Mouse (Mus musculus): Measurements from ENCODE around the gene Uba3.

DNA sequence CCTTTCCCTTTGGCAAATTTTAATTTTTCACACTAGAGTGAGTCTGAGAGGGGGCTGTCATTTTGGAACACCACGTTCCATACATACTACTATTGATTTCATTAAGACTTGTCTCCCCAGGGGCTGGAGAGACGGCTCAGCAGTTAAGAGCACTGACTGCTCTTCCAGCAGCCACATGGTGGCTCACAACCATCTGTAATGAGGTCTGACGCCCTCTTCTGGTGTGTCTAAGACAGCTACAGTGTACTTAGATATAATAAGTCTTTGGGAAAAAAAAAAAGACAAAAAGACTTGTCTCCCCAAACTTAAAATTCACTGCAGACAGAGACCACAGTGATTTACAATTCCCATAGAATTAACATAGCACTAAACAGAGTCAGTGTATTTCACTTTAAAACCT lies 5.0 kb downstream of the Uba3 start:
- TF ChIP-seq CTCF (IDR thresholded peaks at IDR 0.05; ENCODE audit: low read depth) (no peak), EP300 (IDR thresholded peaks at IDR 0.05; ENCODE audit: low read depth) (no peak)

Measured in heart, postnatal 0 days (tissue).